Mouse (Mus musculus) kidney, postnatal 4 days (tissue): Measurements from ENCODE around the gene Tbpl1.
A peak's percentile ranks its signal among the peaks of the same experiment; 100 is the strongest.

Experiments
- DNase-seq, 2 experiments: peaks; one replicate each; pipeline ENCODE4 v3.0.0; 2021; ENCODE audit warnings: mixed read lengths in 2 of 2

The Tbpl1 gene

GRCm38 (mm10) chr10:22708190-22708843 is 23.4 kb downstream of the Tbpl1 start:
- no peak for DNase-seq

- DNase-seq = no peak
These were observed 27.9 kb downstream of the Tbpl1 start for GRCm38 (mm10) chr10:22703844-22704243.

GRCm38 (mm10) chr10:22701485-22702315 is 30.0 kb downstream of the Tbpl1 start:
- no peak for DNase-seq

GRCm38 (mm10) chr10:22700773-22701172 is 31.0 kb downstream of the Tbpl1 start:
- no peak for DNase-seq

GRCm38 (mm10) chr10:22699487-22700335 is 32.0 kb downstream of the Tbpl1 start:
- no peak for DNase-seq

GRCm38 (mm10) chr10:22698158-22698953 is 33.4 kb downstream of the Tbpl1 start:
- DNase-seq = no peak

GRCm38 (mm10) chr10:22696864-22697263 is 34.9 kb downstream of the Tbpl1 start:
- no peak for DNase-seq

- DNase-seq = peak in 1 of 2 experiments; percentile 50
These were observed 35.5 kb downstream of the Tbpl1 start for GRCm38 (mm10) chr10:22696236-22696635.

- no peak for DNase-seq
These were observed 55.7 kb downstream of the Tbpl1 start for GRCm38 (mm10) chr10:22675848-22676630.

GRCm38 (mm10) chr10:22674176-22674575 is 57.6 kb downstream of the Tbpl1 start:
- no peak for DNase-seq

- no peak for DNase-seq
These were observed 63.2 kb downstream of the Tbpl1 start for GRCm38 (mm10) chr10:22668509-22668908.

- no peak for DNase-seq
These were observed 71.3 kb downstream of the Tbpl1 start for GRCm38 (mm10) chr10:22660286-22661000.

- DNase-seq = no peak
These were observed 72.4 kb downstream of the Tbpl1 start for GRCm38 (mm10) chr10:22659386-22659725.

- peak; percentile 43 to 67 for DNase-seq
These were observed 73.0 kb downstream of the Tbpl1 start for GRCm38 (mm10) chr10:22658534-22659385.
